Mouse (Mus musculus) megakaryocyte-erythroid progenitor cell, adult 5-6 weeks (primary cell): ENCODE results near the gene Eif4e1b. TPM values are rescaled to one million over a fixed set of nuclear protein-coding genes. Genes with fewer than 3 reads are reported as not detected.

Experiments
- ATAC-seq: replicated peaks from 2 replicates; pipeline ENCODE4 v1.8.0; 2016; ENCODE audit warnings: mild to moderate bottlenecking, inconsistent platforms; ENCODE audit not compliant: severe bottlenecking, poor library complexity, low FRiP score, low TSS enrichment
- total RNA-seq, 2 experiments: library from RNA; stranded (forward) in 1 of 2; stranded (reverse) in 1 of 2; fragments of 200-1000, 215-1000 nt in 1 of 2; fragments of >200 nt in 1 of 2; fragmentation: Nextera tagmentation in 1 of 2; gene quantifications; 2 replicates each; pipeline ENCODE4 v1.2.3; 2014 to 2017

Gene Eif4e1b
- total RNA-seq, 2 experiments from 2014 or later, result not detected

DNA sequence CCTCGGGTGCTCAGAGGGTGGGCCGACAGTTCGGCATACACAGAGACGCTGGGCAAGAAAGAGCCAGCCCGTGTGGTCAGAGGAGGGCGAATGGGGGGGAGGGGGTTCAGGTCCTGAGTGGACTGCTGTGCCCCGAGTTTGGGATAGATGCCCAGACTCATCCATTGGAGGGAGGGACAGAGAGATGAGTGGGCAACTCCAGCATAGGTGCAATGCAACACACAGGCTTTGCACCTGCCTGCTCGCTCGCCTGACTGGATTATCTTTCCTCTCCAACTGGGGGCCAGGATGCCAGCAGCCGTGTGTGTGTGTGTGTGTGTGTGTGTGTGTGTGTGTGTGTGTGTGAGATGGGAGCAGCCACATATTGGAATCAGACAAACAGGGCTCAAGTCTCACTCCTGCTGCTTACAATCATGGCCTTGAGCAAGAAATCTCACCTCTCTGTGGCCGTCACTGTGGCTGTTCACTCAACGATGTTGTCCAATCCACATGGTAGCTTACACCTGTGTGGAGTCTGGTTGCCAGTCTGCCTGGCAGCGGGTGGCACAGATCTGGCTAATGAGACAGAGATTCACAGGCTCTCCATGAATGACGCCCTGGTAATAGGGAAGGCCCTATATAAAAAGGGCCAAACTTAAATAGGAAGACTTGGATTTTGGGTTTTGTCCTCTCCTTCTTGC lies 52.7 kb downstream of the Eif4e1b start:
- ATAC-seq, result no peak

DNA sequence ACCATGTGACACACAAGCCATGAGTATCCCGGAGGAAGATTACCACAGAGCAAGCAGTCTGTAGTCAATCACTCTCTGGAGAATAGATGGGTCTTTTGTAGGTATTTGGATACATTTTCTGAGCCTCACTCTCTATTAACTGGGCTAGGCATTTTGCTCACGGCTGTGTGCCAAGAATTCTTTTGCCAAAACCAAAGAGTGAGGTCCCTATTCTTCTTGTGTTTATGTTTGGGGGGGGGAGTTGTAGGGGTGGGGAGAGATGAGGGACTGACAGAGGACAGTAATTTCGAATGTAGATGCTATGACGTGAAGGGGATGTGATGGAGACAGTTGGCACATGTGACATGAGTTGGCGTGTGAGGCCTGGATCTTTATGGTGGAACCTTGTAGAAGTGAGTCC lies 53.3 kb downstream of the Eif4e1b start:
- no peak for ATAC-seq

DNA sequence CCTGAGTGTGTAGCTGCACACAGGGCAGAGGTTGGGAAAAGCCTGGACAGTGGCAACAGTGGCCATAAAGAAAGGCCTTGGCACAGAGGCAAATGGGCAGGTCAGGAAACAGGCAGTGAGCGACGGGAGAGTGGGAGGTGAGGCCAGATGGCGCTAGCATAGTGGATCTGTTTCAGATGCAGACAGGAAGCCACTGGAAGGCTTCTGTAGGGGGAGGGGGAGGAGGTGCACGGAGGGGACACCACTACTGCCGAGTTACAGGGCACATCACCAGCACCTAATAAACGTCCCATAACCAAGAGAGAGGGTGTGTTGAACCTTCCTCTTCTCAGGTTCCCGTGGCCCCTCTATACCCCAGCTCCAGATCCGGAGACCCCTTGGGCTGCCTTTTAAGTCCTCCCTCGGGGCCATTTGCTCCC lies 53.7 kb downstream of the Eif4e1b start:
- ATAC-seq, result no peak

Other genes starting within 250 kb of the Eif4e1b start
- 46.8 and 49.8 TPM in 2 replicates for gene 4833439L19Rik, start 218.6 kb upstream of the Eif4e1b start, total RNA-seq (2014; fragmentation: Nextera tagmentation)
- 17.8 and 35.2 TPM in 2 replicates for gene 4833439L19Rik, start 218.6 kb upstream of the Eif4e1b start, total RNA-seq (2017)
- gene Arl10, start 209.0 kb upstream of the Eif4e1b start, total RNA-seq (2014; fragmentation: Nextera tagmentation), result 9.0 and 16.5 TPM in 2 replicates
- not detected in 2 replicates for gene Arl10, start 209.0 kb upstream of the Eif4e1b start, total RNA-seq (2017)
- 57.6 and 76.1 TPM in 2 replicates for gene Nop16, start 193.9 kb upstream of the Eif4e1b start, total RNA-seq (2014; fragmentation: Nextera tagmentation)
- gene Nop16, start 193.9 kb upstream of the Eif4e1b start, total RNA-seq (2017), result 66.3 and 124 TPM in 2 replicates
- gene Higd2a, start 193.8 kb upstream of the Eif4e1b start, total RNA-seq (2014; fragmentation: Nextera tagmentation), result 101 and 117 TPM in 2 replicates
- 24.4 and 40.6 TPM in 2 replicates for gene Higd2a, start 193.8 kb upstream of the Eif4e1b start, total RNA-seq (2017)
- 12.1 and 15.2 TPM in 2 replicates for gene Cltb, start 172.7 kb upstream of the Eif4e1b start, total RNA-seq (2014; fragmentation: Nextera tagmentation)
- gene Cltb, start 172.7 kb upstream of the Eif4e1b start, total RNA-seq (2017), result 20.0 and 26.3 TPM in 2 replicates
- gene Faf2, start 162.2 kb upstream of the Eif4e1b start, total RNA-seq (2014; fragmentation: Nextera tagmentation), result 42.6 and 46.2 TPM in 2 replicates
- 43.6 and 44.7 TPM in 2 replicates for gene Faf2, start 162.2 kb upstream of the Eif4e1b start, total RNA-seq (2017)
- gene Rnf44, start 90.1 kb upstream of the Eif4e1b start, total RNA-seq (2014; fragmentation: Nextera tagmentation), result 92.1 and 118 TPM in 2 replicates
- 12.7 and 17.9 TPM in 2 replicates for gene Rnf44, start 90.1 kb upstream of the Eif4e1b start, total RNA-seq (2017)
- gene Cdhr2, start 82.5 kb upstream of the Eif4e1b start, total RNA-seq (2014; fragmentation: Nextera tagmentation), result not detected in 2 replicates
- gene Cdhr2, start 82.5 kb upstream of the Eif4e1b start, total RNA-seq (2017), result not detected in 2 replicates
- gene Gprin1, start 34.1 kb upstream of the Eif4e1b start, total RNA-seq (2014; fragmentation: Nextera tagmentation), result not detected in 2 replicates
- not detected in 2 replicates for gene Gprin1, start 34.1 kb upstream of the Eif4e1b start, total RNA-seq (2017)
- not detected in 2 replicates for gene Sncb, start 17.4 kb upstream of the Eif4e1b start, total RNA-seq (2014; fragmentation: Nextera tagmentation)
- not detected in 2 replicates for gene Sncb, start 17.4 kb upstream of the Eif4e1b start, total RNA-seq (2017)
- gene Tspan17, start 5.4 kb downstream of the Eif4e1b start, total RNA-seq (2014; fragmentation: Nextera tagmentation), result 1.3 TPM in 1 of 2 replicates, not detected in the other
- gene Tspan17, start 5.4 kb downstream of the Eif4e1b start, total RNA-seq (2017), result 4.1 TPM in 1 of 2 replicates, not detected in the other
- 0.04 TPM in 1 of 2 replicates, not detected in the other for gene Unc5a, start 165.4 kb downstream of the Eif4e1b start, total RNA-seq (2014; fragmentation: Nextera tagmentation)
- gene Unc5a, start 165.4 kb downstream of the Eif4e1b start, total RNA-seq (2017), result 0.27 TPM in 1 of 2 replicates, not detected in the other
- 2.6 TPM in 1 of 2 replicates, not detected in the other for gene Hk3, start 237.4 kb downstream of the Eif4e1b start, total RNA-seq (2014; fragmentation: Nextera tagmentation)
- 0.38 and 1.9 TPM in 2 replicates for gene Hk3, start 237.4 kb downstream of the Eif4e1b start, total RNA-seq (2017)